ENCODE assay signal across 7 mouse cellular contexts in genomic region chr5:44100544-44101230, GRCm38 (mm10). TPM values are rescaled to one million over a fixed set of nuclear protein-coding genes. Genes with fewer than 3 reads are reported as not detected.
DNase-seq lines count a peak whose midpoint lies in the region; ATAC-seq and TF ChIP-seq lines count a peak whose summit lies in the region.

No protein-coding gene starts in this region.

- H3K36me3 ChIP-seq in heart, postnatal 0 days (replicated peaks; ENCODE audit: control insufficient read depth, insufficient read depth, low read length): no peaks in the 10 kb centered on the region

- peaks cover 7% of the 10 kb centered on the region; the same call in 1 of the 2 replicates for H3K4me1 ChIP-seq in heart, postnatal 0 days (ENCODE audit: control insufficient read depth, insufficient read depth)

- peaks cover 47% of the 10 kb centered on the region for H3K27me3 ChIP-seq in heart, postnatal 0 days (ENCODE audit: control insufficient read depth, insufficient read depth, low read length)

- no peak overlapping the region for H3K27ac ChIP-seq in heart, postnatal 0 days (ENCODE audit: low read depth)

- TF ChIP-seq CTCF in heart, postnatal 0 days (IDR thresholded peaks at IDR 0.05; ENCODE audit: low read depth): peak; percentile 9; the same call in 1 of the 2 replicates

- under 1% methylated on average over 43 of the region's 43 CpGs for WGBS in heart, postnatal 0 days

- ATAC-seq in heart, postnatal 0 days (ENCODE audit: insufficient read depth, low read depth): peak; percentile 57

- H3K4me3 ChIP-seq in heart, postnatal 0 days (ENCODE audit: low read depth, low read length): peak overlapping the region; percentile 60

- peak overlapping the region; percentile 43 for H3K9ac ChIP-seq in heart, postnatal 0 days (replicated peaks; ENCODE audit: low read depth, low read length)

- DNase-seq in ES-CJ7 (ENCODE audit: low read depth, low spot score): peak; percentile 55
- DNase-seq in WW6 (ENCODE audit: low read depth, low spot score): peak; percentile 47
- DNase-seq in embryo, embryonic 10.5 days (ENCODE audit: low spot score): peak; percentile 82
- peak; percentile 11 for DNase-seq in heart, postnatal 0 days (ENCODE audit: low spot score)
- peak; percentile 72 for DNase-seq in kidney, postnatal 14 days
- DNase-seq in lung, postnatal 10 days: peak; percentile 60
- DNase-seq in right cerebral cortex, postnatal 10 days (ENCODE audit: low spot score in 2 of 2): peak; percentile 36 to 43

- 0 out of 2 replicates have a peak, but pooled peaks cover 4% of the 10 kb centered on the region for H3K9me3 ChIP-seq in heart, postnatal 0 days (replicated peaks; ENCODE audit: control insufficient read depth, low read length)

- peak overlapping the region; percentile 90 for H3K4me2 ChIP-seq in heart, postnatal 0 days (ENCODE audit: low read depth, low read length)

- TF ChIP-seq EP300 in heart, postnatal 0 days (IDR thresholded peaks at IDR 0.05; ENCODE audit: low read depth): no peak

RNA-seq across cellular contexts. Expression of gene Prom1, which starts 1.1 kb away (rescaled TPM):
- total RNA-seq in heart, postnatal 0 days (2014; rRNA removed; ENCODE audit: low replicate concordance): 2.8 and 4.4 TPM in 2 replicates
- polyA plus RNA-seq in heart, postnatal 0 days (2015; fragmentation: Nextera tagmentation; extraction: Ambion mirVana): 2.6 and 3.1 TPM in 2 replicates

Comparison
In these comparisons a context has a peak if more than half of its experiments do, and no peak if none do; other contexts are left out.
1. DNase-seq: peak in every context shown above with its lines; median percentile 82 in embryo, embryonic 10.5 days; 72 in kidney, postnatal 14 days; 60 in lung, postnatal 10 days; 55 in ES-CJ7; 47 in WW6; 40 in right cerebral cortex, postnatal 10 days; 11 in heart, postnatal 0 days.